Mouse (Mus musculus): ENCODE results near the gene Jun.

DNA sequence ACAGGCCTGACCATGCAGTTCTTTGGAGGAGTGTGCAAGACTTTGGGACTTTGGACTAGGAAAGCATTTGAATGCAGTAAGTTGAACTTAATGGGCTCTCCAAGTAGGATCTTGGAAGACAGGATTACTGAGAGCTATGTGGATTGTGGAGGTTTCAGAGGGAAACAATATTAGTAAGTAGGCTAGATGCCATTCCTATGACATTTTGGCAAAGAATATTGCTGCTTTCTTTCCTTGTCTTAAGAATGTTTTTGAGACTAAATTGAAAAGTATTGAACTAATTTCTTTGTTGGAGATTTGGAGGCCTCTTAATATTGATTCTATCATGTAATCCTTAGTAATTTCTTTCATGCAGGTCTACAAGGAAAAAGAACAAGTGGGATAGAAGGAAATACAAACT is 39.8 kb downstream of the Jun start:
- no peak for TF ChIP-seq CTCF (IDR thresholded peaks at IDR 0.05; ENCODE audit: extremely low read depth, insufficient read depth, insufficient read length, insufficient replicate concordance)
- TF ChIP-seq POLR2A (IDR thresholded peaks at IDR 0.05; ENCODE audit: low read depth, low read length), result no peak

Data from spleen, adult 2 months (tissue).